Mouse (Mus musculus): ENCODE measurements at regions not wholly inside any gene's neighbourhood (a gene's known extent, or its start where the extent isn't known, plus 50 kb on each side); places are given as distances from the start of the nearest gene placed in this dataset.

DNA sequence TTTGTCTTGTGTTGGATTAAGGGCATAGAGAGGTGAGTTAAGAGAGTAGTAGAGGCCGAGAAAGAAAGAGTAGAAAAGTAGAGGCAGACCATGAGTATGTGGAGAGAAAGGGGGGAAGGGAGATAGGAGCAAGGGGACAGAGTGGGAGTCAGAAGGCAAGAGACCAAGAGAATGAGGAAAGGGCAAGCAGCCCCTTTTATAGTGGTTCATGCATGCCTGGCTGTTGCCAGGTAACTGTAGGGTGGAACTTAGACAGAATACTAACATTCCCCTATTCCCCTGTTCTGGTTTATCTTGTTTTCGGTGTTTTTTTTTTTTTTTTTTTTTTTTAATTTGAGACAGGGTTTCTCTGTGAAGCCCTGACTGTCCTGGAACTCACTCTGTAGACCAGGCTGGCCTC is 247.7 kb downstream of the Slco6d1 start:
- DNase-seq (ENCODE audit: extremely low read depth): no peak
- Histone ChIP-seq H3K9ac (ENCODE audit: insufficient read depth, low read depth) (no peak overlapping the region), H3K27ac (ENCODE audit: insufficient read depth, low read depth) (no peak overlapping the region), H3K4me2 (ENCODE audit: insufficient read depth, low read depth, poor library complexity, severe bottlenecking) (no peak overlapping the region), H3K79me2 (replicated peaks; ENCODE audit: control insufficient read depth, extremely low read depth, insufficient read depth, poor library complexity, severe bottlenecking) (no peaks in the 10 kb centered on the region), H3K27me3 (replicated peaks) (no peaks in the 10 kb centered on the region), H3K36me3 (replicated peaks in 1 of 2; ENCODE audit: control insufficient read depth in 1 of 2, insufficient read depth in 1 of 2, low read length in 1 of 2) (no peaks in the 10 kb centered on the region), H3K9me3 (replicated peaks; ENCODE audit: low read length) (peaks cover 18% of the 10 kb centered on the region), H3K4me1 (ENCODE audit: control insufficient read depth in 1 of 2, insufficient read depth in 2 of 2) (no peaks in the 10 kb centered on the region), H3K4me3 (replicated peaks in 1 of 3; ENCODE audit: low read depth in 2 of 3, low read length in 2 of 3, poor library complexity in 1 of 3) (no peak overlapping the region)
- no peak for TF ChIP-seq MAZ (IDR thresholded peaks at IDR 0.05; ENCODE audit: low read depth, low read length)
- no peak for TF ChIP-seq EP300 (IDR thresholded peaks at IDR 0.05; ENCODE audit: low read length)
- no peak for TF ChIP-seq SIN3A (IDR thresholded peaks at IDR 0.05; ENCODE audit: low read length)
- TF ChIP-seq JUND (conservative IDR thresholded peaks at IDR 0.05; ENCODE audit: low read depth, low read length): no peak
- no peak for TF ChIP-seq MAX (IDR thresholded peaks at IDR 0.05; ENCODE audit: low read length)
- no peak for TF ChIP-seq RAD21 (IDR thresholded peaks at IDR 0.05; ENCODE audit: low read depth, low read length)
- no peak for TF ChIP-seq POLR2AphosphoS2 (IDR thresholded peaks at IDR 0.05; ENCODE audit: low read depth, low read length)
- no peak for TF ChIP-seq JUN (IDR thresholded peaks at IDR 0.05; ENCODE audit: insufficient read depth, low read depth, low read length)
- TF ChIP-seq NRF1 (IDR thresholded peaks at IDR 0.05; ENCODE audit: low read depth, low read length): no peak
- in situ Hi-C loops (cut with MboI; ENCODE audit: low pct_ligation_motif_present, low pct_unique_long_range_greater_than_20kb, low sequenced_read_pairs) (no loop called here), dilution Hi-C loops (cut with MboI; ENCODE audit: extremely low pct_ligation_motif_present, extremely low pct_unique_long_range_greater_than_20kb, low sequenced_read_pairs) (no loop called here)

DNA sequence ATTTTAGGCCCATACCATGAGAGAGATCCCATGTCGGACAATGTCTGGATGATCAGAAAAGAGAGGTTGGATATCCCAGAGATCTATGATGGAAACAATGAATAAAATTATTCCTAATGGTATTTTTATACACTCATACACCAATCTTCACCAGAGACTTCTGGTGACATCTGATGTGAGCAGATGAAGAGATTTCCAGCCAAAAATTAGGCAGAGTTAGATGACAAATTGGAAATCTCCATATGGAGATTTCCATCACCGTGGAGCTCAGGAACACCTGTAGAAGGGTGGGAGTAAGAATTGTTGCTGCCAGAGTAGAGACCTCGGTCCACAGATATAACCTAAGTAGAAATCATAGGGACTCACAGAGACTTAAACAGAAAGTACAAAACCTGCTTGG is 257.8 kb downstream of the Slco6d1 start:
- TF ChIP-seq MEF2A (IDR thresholded peaks at IDR 0.05; ENCODE audit: borderline replicate concordance, low read depth, low read length): no peak
- TF ChIP-seq SMC3 (IDR thresholded peaks at IDR 0.05; ENCODE audit: low read depth, low read length): no peak
- no peak for TF ChIP-seq CHD2 (IDR thresholded peaks at IDR 0.05; ENCODE audit: low read length)
- no peaks in the 10 kb centered on the region for H3K36me3 ChIP-seq (replicated peaks in 1 of 2; ENCODE audit: control insufficient read depth in 1 of 2, insufficient read depth in 1 of 2, low read length in 1 of 2)
- H3K27ac ChIP-seq (ENCODE audit: insufficient read depth, low read depth): no peak overlapping the region
- H3K79me2 ChIP-seq (replicated peaks; ENCODE audit: control insufficient read depth, extremely low read depth, insufficient read depth, poor library complexity, severe bottlenecking): no peaks in the 10 kb centered on the region
- H3K9me3 ChIP-seq (replicated peaks; ENCODE audit: low read length): peaks cover 16% of the 10 kb centered on the region
- dilution Hi-C loops (cut with MboI; ENCODE audit: extremely low pct_ligation_motif_present, extremely low pct_unique_long_range_greater_than_20kb, low sequenced_read_pairs) (no loop called here), in situ Hi-C loops (cut with MboI; ENCODE audit: low pct_ligation_motif_present, low pct_unique_long_range_greater_than_20kb, low sequenced_read_pairs) (no loop called here)
- no peaks in the 10 kb centered on the region for H3K4me1 ChIP-seq (ENCODE audit: control insufficient read depth in 1 of 2, insufficient read depth in 2 of 2)
- no peak overlapping the region for H3K4me3 ChIP-seq (replicated peaks in 1 of 3; ENCODE audit: low read depth in 2 of 3, low read length in 2 of 3, poor library complexity in 1 of 3)
- H3K4me2 ChIP-seq (ENCODE audit: insufficient read depth, low read depth, poor library complexity, severe bottlenecking): no peak overlapping the region
- H3K27me3 ChIP-seq (replicated peaks): no peaks in the 10 kb centered on the region
- no peak overlapping the region for H3K9ac ChIP-seq (ENCODE audit: insufficient read depth, low read depth)
- DNase-seq (ENCODE audit: extremely low read depth): no peak

DNA sequence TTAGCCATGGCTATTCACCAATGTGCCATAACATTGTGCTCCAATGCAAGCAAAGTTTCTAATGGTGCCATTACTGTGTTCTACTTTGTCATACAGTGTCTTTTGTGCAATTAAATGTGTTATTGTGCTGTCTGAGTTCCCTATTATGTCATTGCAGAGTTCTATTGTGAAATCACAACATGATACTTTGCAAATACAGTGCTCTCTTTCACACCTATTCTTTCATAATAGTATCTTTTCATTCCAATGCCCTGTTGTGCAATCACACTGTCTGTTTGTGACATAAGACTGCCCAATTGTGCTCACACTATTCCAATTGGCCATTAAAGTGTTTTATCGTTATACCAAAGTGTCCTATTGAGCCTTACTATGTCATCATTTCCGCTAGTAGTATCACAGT is 292.9 kb downstream of the Slco6d1 start:
- H3K4me1 ChIP-seq (ENCODE audit: control insufficient read depth in 1 of 2, insufficient read depth in 2 of 2): no peaks in the 10 kb centered on the region
- no peaks in the 10 kb centered on the region for H3K27me3 ChIP-seq (replicated peaks)
- TF ChIP-seq EP300 (IDR thresholded peaks at IDR 0.05; ENCODE audit: low read length) (no peak), PAX5 (IDR thresholded peaks at IDR 0.05; ENCODE audit: low read length) (no peak), IRF4 (IDR thresholded peaks at IDR 0.05; ENCODE audit: low read depth, low read length) (no peak), ELF1 (IDR thresholded peaks at IDR 0.05; ENCODE audit: low read depth, low read length) (no peak), POLR2A (IDR thresholded peaks at IDR 0.05; ENCODE audit: low read depth, low read length) (no peak), E2F4 (IDR thresholded peaks at IDR 0.05; ENCODE audit: insufficient replicate concordance, low read depth, low read length) (no peak), RAD21 (IDR thresholded peaks at IDR 0.05; ENCODE audit: low read depth, low read length) (no peak), KAT2A (IDR thresholded peaks at IDR 0.05; ENCODE audit: insufficient replicate concordance, low read length) (no peak), BHLHE40 (IDR thresholded peaks at IDR 0.05; ENCODE audit: low read depth, low read length) (no peak), ETS1 (conservative IDR thresholded peaks at IDR 0.05; ENCODE audit: low read depth, low read length) (no peak), MAX (IDR thresholded peaks at IDR 0.05; ENCODE audit: low read length) (no peak), CTCF (conservative IDR thresholded peaks at IDR 0.05 in 1 of 2, IDR thresholded peaks at IDR 0.05 in 1 of 2; ENCODE audit: low read depth in 2 of 2, low read length in 2 of 2) (no peak), MEF2A (IDR thresholded peaks at IDR 0.05; ENCODE audit: borderline replicate concordance, low read depth, low read length) (no peak), USF2 (conservative IDR thresholded peaks at IDR 0.05; ENCODE audit: low read depth, low read length) (no peak)
- in situ Hi-C loops (cut with MboI; ENCODE audit: low pct_ligation_motif_present, low pct_unique_long_range_greater_than_20kb, low sequenced_read_pairs) (no loop called here), dilution Hi-C loops (cut with MboI; ENCODE audit: extremely low pct_ligation_motif_present, extremely low pct_unique_long_range_greater_than_20kb, low sequenced_read_pairs) (no loop called here)
- H3K9me3 ChIP-seq (replicated peaks; ENCODE audit: low read length): peaks cover 35% of the 10 kb centered on the region
- H3K36me3 ChIP-seq (replicated peaks in 1 of 2; ENCODE audit: control insufficient read depth in 1 of 2, insufficient read depth in 1 of 2, low read length in 1 of 2): no peaks in the 10 kb centered on the region
- no peak for DNase-seq (ENCODE audit: extremely low read depth)
- no peak overlapping the region for H3K4me2 ChIP-seq (ENCODE audit: insufficient read depth, low read depth, poor library complexity, severe bottlenecking)
- H3K79me2 ChIP-seq (replicated peaks; ENCODE audit: control insufficient read depth, extremely low read depth, insufficient read depth, poor library complexity, severe bottlenecking): no peaks in the 10 kb centered on the region
- H3K9ac ChIP-seq (ENCODE audit: insufficient read depth, low read depth): no peak overlapping the region
- no peak overlapping the region for H3K27ac ChIP-seq (ENCODE audit: insufficient read depth, low read depth)
- no peak overlapping the region for H3K4me3 ChIP-seq (replicated peaks in 1 of 3; ENCODE audit: low read depth in 2 of 3, low read length in 2 of 3, poor library complexity in 1 of 3)
